In the genomic region with DNA sequence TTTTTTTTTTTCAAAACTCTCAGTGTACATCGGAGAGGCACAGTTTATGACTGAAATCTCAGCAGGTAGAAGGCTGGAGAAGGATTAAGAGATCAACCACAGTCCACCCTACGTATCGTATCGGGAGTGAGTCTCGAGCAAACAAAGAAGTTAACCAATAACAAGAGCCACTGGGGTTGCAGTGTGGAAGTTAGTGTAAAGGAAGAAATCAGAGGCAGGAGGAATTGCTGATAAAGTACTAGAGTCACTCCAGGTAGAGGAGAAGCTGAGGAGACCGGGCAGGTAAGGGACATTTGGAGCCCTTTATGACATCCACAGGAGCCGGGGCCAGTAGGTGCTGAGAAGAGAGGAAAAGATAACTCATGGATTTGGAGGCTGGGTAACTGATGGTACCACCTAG, we compare ENCODE assay signal across 14 mouse cellular contexts.
"Had no signal": no experiment of that assay in that cellular context is flagged by ENCODE, and none has a peak within 500 bp of the region (broad histone marks: within the 10 kb centered on the region; RNA-seq: fewer than 3 reads in every experiment).

No protein-coding gene starts in this region.

- H3K27me3 ChIP-seq: hindbrain, embryonic 13.5 days; kidney, embryonic 15.5 days; limb, embryonic 12.5 days; midbrain, embryonic 13.5 days; neural tube, embryonic 15.5 days had no signal

- H3K27ac ChIP-seq: kidney, embryonic 15.5 days; left cerebral cortex, adult 2 months; limb, embryonic 12.5 days; midbrain, embryonic 13.5 days; neural tube, embryonic 15.5 days had no signal

- H3K4me2 ChIP-seq: kidney, embryonic 15.5 days; limb, embryonic 12.5 days; midbrain, embryonic 13.5 days had no signal

- H3K4me1 ChIP-seq: kidney, embryonic 15.5 days had no signal

- H3K9ac ChIP-seq: hindbrain, embryonic 13.5 days; kidney, embryonic 15.5 days; limb, embryonic 12.5 days; midbrain, embryonic 13.5 days; neural tube, embryonic 15.5 days had no signal

- H3K4me3 ChIP-seq: hindbrain, embryonic 13.5 days; kidney, embryonic 15.5 days; left cerebral cortex, adult 2 months; limb, embryonic 12.5 days; midbrain, embryonic 13.5 days; neural tube, embryonic 15.5 days had no signal

- H3K36me3 ChIP-seq: hindbrain, embryonic 13.5 days; kidney, embryonic 15.5 days; limb, embryonic 12.5 days; midbrain, embryonic 13.5 days; neural tube, embryonic 15.5 days had no signal

- DNase-seq: kidney, adult 18-20 months; kidney, postnatal 14 days; lung, adult 18-20 months; lung, postnatal 36 days; right cerebral cortex, adult 18-20 months; right cerebral cortex, postnatal 25 days; thymus, adult 2 months; thymus, postnatal 25 days had no signal

- H3K9me3 ChIP-seq: hindbrain, embryonic 13.5 days; kidney, embryonic 15.5 days; limb, embryonic 12.5 days; midbrain, embryonic 13.5 days; neural tube, embryonic 15.5 days had no signal
